Mouse (Mus musculus): Measurements from ENCODE around the gene Gpr83.

DNA sequence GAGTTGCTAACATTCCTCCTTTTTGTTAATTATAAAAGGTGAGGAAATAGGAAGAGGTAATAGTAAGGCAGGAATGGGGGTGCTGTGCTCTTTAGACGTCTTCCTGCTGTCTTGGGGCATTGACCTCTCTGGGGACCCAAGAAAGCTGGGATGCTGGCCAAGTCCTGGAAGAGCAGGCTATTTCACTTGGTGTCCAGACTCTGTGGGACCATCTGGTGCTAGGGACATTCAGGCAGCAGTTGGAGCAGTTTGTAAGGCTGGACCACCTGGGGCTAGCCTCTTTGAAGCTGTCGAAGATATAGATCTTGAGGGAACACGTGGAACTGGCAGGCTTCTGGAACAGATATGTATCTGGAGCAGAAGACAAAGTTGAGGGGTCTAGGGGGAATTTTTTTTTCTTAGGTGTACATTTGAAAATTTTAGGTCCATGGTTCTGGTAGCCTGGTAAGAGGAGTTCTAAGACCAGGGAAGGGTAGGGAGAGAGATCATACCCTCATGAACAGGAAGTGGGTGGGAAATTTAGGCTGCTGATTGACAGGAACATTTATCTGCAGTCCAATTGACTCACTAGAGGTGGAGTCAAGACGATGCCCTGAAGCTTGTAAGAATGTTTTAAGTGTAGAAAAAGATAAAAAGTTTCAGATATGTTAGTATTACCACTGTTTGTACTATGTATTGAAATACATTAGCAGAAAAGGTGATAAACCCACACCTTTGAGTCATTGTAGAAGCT, 2.9 kb upstream of the Gpr83 start:
- TF ChIP-seq CTCF (IDR thresholded peaks at IDR 0.05; ENCODE audit: borderline replicate concordance, control insufficient read depth, extremely low read depth, insufficient read depth, low read length, poor library complexity), result no peak
- no peak for TF ChIP-seq POLR2A (IDR thresholded peaks at IDR 0.05; ENCODE audit: control insufficient read depth, extremely low read depth, insufficient read depth, low read length, poor library complexity)
